Mouse (Mus musculus): ENCODE measurements at regions not wholly inside any gene's neighbourhood (a gene's known extent, or its start where the extent isn't known, plus 50 kb on each side); places are given as distances from the start of the nearest gene placed in this dataset.

DNA sequence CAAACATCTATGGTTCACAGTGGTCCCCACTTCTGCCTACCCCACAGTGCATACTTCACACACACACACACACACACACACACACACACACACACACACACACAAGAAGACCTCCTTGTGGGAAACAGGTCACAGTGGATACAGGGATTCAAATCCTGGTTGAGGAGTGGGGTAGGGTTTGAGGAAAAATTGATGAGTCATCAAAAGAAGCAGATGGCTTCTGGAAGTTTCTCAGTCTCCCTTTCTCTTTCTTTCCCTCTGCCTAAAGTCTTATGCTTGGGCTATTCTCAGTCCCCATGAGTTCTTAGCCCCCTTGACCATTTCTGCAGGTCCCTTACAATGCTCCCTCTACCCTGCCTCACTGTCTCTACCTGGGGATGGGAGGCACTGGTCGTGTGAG lies 56.4 kb downstream of the Rassf10 start:
- Histone ChIP-seq H3K9me3 (no peaks in the 10 kb centered on the region), H3K36me3 (replicated peaks) (no peaks in the 10 kb centered on the region), H3K27me3 (replicated peaks; ENCODE audit: low read depth, poor library complexity, severe bottlenecking) (no peaks in the 10 kb centered on the region), H3K4me3 (no peak overlapping the region), H3K4me1 (no peaks in the 10 kb centered on the region; the same call in 1 of the 2 replicates), H3K27ac (replicated peaks) (no peak overlapping the region)
- WGBS, result 86% methylated on average over 1 of the region's 1 CpGs
- DNase-seq (ENCODE audit: low spot score), result no peak

- H3K36me3 ChIP-seq (replicated peaks), result no peaks in the 10 kb centered on the region
- WGBS, result 29% methylated on average over 8 of the region's 8 CpGs
- DNase-seq (ENCODE audit: low spot score), result no peak
- peaks cover 7% of the 10 kb centered on the region; the same call in 1 of the 2 replicates for H3K27me3 ChIP-seq (replicated peaks; ENCODE audit: low read depth, poor library complexity, severe bottlenecking)
- peak overlapping the region; percentile 67; the same call in 1 of the 2 replicates for H3K27ac ChIP-seq (replicated peaks)
- H3K9me3 ChIP-seq, result no peaks in the 10 kb centered on the region
- no peak overlapping the region for H3K4me3 ChIP-seq
- H3K4me1 ChIP-seq, result peaks cover 21% of the 10 kb centered on the region
These were observed 63.5 kb downstream of the Rassf10 start for GRCm38 (mm10) chr7:113017092-113017755.

- Histone ChIP-seq H3K36me3 (replicated peaks) (no peaks in the 10 kb centered on the region), H3K27me3 (replicated peaks; ENCODE audit: low read depth, poor library complexity, severe bottlenecking) (peaks cover 7% of the 10 kb centered on the region; the same call in 1 of the 2 replicates), H3K4me3 (no peak overlapping the region), H3K27ac (replicated peaks) (no peak overlapping the region), H3K4me1 (peaks cover 19% of the 10 kb centered on the region), H3K9me3 (no peaks in the 10 kb centered on the region)
- 50% methylated on average over 5 of the region's 5 CpGs for WGBS
- no peak for DNase-seq (ENCODE audit: low spot score)
These were observed 67.7 kb downstream of the Rassf10 start for GRCm38 (mm10) chr7:113021412-113021811.

DNA sequence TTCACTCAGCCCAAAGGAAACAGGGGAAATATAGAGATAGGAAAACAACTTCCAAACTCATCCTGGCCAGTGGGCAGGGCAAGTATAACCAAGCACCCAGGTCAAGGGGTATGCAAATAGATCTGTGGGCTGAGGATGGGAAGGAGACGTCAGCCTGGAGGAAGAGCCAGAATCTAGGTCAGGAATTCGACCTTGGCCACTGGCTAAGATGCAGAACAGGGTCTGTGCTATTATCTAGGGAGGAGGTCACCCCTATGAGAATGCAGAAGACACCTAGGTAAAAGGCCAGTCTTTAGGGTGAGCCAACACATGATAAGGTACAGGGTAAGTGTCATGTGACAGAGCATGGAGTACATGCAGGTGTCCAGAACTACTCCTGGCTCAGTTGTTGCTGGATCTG lies 68.8 kb downstream of the Rassf10 start:
- 35% methylated on average over 2 of the region's 2 CpGs for WGBS
- peaks cover 7% of the 10 kb centered on the region; the same call in 1 of the 2 replicates for H3K27me3 ChIP-seq (replicated peaks; ENCODE audit: low read depth, poor library complexity, severe bottlenecking)
- no peaks in the 10 kb centered on the region for H3K36me3 ChIP-seq (replicated peaks)
- H3K27ac ChIP-seq (replicated peaks), result no peak overlapping the region
- H3K4me1 ChIP-seq, result peaks cover 13% of the 10 kb centered on the region
- DNase-seq (ENCODE audit: low spot score), result no peak
- H3K9me3 ChIP-seq, result no peaks in the 10 kb centered on the region
- H3K4me3 ChIP-seq, result no peak overlapping the region

DNA sequence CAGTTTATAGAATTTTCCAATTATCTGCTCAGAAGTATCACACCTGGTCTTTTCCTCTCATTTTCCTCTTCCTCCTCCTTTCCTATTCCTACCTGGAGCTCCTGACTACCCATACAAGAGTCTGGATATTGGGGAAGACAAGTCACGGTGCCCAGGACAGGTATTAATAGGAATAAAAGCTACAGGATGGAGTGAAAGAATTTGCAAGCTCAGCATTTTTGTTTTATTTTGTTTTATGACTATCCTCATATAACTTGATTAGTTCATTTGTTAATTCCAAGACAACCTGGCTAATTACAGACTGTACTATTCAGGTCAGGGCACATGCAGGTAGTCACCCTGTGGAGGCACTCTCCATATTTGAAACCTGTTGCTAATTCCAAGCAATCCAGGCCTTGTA lies 72.0 kb downstream of the Rassf10 start:
- WGBS, result 92% methylated on average over 1 of the region's 1 CpGs
- Histone ChIP-seq H3K4me1 (peaks cover 17% of the 10 kb centered on the region), H3K27me3 (replicated peaks; ENCODE audit: low read depth, poor library complexity, severe bottlenecking) (no peaks in the 10 kb centered on the region), H3K36me3 (replicated peaks) (no peaks in the 10 kb centered on the region), H3K9me3 (no peaks in the 10 kb centered on the region), H3K27ac (replicated peaks) (no peak overlapping the region), H3K4me3 (no peak overlapping the region)
- no peak for DNase-seq (ENCODE audit: low spot score)

DNA sequence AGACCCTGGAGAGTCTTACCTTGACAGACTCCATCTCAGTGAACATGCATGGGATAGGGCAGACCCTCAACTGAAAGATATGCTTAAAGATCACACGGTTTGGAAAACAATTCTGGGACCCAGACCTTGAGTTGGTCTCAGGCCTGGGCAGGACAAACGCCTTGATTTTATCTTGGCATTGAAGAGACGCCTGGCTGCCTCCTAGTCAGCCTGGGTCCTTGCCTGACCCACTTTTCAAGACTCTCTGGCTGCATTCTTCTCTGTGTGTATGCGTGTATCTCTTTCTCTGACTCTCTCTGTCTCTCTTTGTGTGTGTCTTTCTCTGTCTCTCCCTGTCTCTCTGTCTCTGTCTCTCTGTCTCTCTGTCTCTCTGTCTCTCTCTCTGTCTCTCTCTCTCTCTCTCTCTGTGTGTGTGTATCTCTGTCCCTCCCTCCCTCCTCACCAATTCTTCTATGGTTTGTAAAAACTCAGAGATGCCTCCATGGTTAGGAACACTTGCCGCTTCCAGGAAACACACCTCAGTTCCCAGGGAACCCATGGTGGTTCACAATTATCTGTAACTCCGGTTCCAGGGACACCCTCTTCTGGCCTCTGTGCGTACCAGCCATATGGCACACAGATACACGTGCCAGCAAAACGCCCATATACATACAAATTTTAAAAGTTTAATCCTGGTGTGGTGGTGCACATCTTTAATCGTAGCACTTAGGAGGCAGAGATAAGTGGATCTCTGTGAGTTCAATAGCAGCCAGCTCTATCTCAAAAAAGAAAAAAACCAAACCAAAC lies 72.7 kb downstream of the Rassf10 start:
- no peaks in the 10 kb centered on the region for H3K9me3 ChIP-seq
- H3K36me3 ChIP-seq (replicated peaks), result no peaks in the 10 kb centered on the region
- no peak for DNase-seq (ENCODE audit: low spot score)
- H3K4me3 ChIP-seq, result no peak overlapping the region
- no peak overlapping the region for H3K27ac ChIP-seq (replicated peaks)
- peaks cover 10% of the 10 kb centered on the region for H3K4me1 ChIP-seq
- 86% methylated on average over 10 of the region's 10 CpGs for WGBS
- H3K27me3 ChIP-seq (replicated peaks; ENCODE audit: low read depth, poor library complexity, severe bottlenecking), result no peaks in the 10 kb centered on the region

DNA sequence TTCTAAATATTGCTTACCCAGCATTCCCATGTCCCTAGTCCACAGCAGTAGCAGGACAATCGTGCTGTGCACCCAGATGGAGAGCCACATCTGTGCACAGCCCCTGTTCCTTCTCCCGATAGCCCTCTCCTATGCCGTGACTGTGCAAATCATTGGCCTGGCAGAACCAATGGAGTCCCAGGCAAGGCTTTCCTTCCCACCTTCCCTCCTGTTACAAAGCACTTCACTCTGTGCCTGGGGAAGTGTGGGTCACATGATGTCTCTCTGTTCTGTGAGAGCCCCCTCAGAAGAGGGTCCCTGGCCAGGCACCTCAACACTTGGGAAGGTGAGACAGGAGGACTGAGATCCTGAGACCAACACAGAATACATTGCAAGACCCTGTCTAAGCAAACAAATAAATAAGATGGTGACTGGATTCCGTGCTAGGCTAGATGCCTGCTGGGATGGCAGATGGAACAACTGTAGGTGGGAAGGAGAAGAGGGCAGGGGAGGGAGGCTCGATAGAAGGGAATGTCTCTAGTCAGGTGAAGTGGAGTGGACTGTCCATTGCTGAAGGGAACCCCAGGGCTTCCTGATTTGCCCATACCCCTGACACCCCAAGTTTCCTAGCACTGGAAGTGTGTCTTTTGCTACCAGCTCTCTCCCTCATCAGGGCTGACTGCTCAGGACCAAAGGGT lies 73.5 kb downstream of the Rassf10 start:
- H3K27ac ChIP-seq (replicated peaks), result no peak overlapping the region
- no peaks in the 10 kb centered on the region for H3K36me3 ChIP-seq (replicated peaks)
- peaks cover 7% of the 10 kb centered on the region; the same call in 1 of the 2 replicates for H3K4me1 ChIP-seq
- no peaks in the 10 kb centered on the region for H3K27me3 ChIP-seq (replicated peaks; ENCODE audit: low read depth, poor library complexity, severe bottlenecking)
- no peaks in the 10 kb centered on the region for H3K9me3 ChIP-seq
- no peak for DNase-seq (ENCODE audit: low spot score)
- H3K4me3 ChIP-seq, result no peak overlapping the region
- 75% methylated on average over 5 of the region's 5 CpGs for WGBS

DNA sequence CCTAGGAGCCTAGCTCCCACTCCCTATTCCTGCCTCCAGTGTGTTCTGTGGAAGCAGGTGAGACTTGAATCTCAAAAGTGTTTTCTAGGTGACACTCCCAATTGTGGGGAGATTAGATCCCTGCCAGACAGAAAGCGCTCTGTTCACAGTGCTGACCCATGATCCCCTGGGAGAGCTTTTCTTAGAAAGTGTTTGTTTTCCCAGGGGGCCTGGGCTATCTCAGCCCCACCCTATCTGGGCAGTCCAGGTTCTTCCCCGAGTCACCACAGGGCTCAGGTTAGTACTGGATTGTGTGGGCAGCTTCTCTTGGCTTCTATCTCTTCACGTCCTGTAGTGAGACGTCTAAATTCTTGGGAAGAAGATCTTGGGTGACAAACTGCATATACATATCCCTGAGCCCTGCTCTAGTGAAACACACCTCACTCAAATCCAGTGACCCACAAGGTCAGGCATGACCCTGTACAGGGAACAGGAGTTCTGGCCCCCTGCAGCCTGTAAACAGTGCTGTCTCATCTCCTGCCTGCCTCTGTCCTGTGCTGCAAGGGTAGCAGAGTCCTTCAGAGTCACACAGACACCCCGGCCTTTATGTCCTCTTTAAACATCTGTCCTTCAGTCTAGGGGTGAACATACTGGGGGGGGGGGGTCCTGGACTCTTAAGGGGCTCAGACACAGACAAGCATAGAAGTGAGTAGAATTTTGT lies 76.4 kb downstream of the Rassf10 start:
- Histone ChIP-seq H3K4me3 (no peak overlapping the region), H3K9me3 (no peaks in the 10 kb centered on the region), H3K4me1 (peaks cover 7% of the 10 kb centered on the region; the same call in 1 of the 2 replicates), H3K27ac (replicated peaks) (no peak overlapping the region), H3K36me3 (replicated peaks) (no peaks in the 10 kb centered on the region), H3K27me3 (replicated peaks; ENCODE audit: low read depth, poor library complexity, severe bottlenecking) (no peaks in the 10 kb centered on the region)
- no peak for DNase-seq (ENCODE audit: low spot score)
- WGBS, result 47% methylated on average over 5 of the region's 5 CpGs

GRCm38 (mm10) chr7:113035751-113036150 lies 82.0 kb downstream of the Rassf10 start:
- H3K36me3 ChIP-seq (replicated peaks), result no peaks in the 10 kb centered on the region
- 0 out of 2 replicates have a peak, but pooled peaks cover 3% of the 10 kb centered on the region for H3K27me3 ChIP-seq (replicated peaks; ENCODE audit: low read depth, poor library complexity, severe bottlenecking)
- WGBS, result 79% methylated on average over 4 of the region's 4 CpGs
- no peak for DNase-seq (ENCODE audit: low spot score)
- H3K4me3 ChIP-seq, result no peak overlapping the region
- peaks cover 6% of the 10 kb centered on the region; the same call in 1 of the 2 replicates for H3K4me1 ChIP-seq
- no peak overlapping the region for H3K27ac ChIP-seq (replicated peaks)
- H3K9me3 ChIP-seq, result no peaks in the 10 kb centered on the region

DNA sequence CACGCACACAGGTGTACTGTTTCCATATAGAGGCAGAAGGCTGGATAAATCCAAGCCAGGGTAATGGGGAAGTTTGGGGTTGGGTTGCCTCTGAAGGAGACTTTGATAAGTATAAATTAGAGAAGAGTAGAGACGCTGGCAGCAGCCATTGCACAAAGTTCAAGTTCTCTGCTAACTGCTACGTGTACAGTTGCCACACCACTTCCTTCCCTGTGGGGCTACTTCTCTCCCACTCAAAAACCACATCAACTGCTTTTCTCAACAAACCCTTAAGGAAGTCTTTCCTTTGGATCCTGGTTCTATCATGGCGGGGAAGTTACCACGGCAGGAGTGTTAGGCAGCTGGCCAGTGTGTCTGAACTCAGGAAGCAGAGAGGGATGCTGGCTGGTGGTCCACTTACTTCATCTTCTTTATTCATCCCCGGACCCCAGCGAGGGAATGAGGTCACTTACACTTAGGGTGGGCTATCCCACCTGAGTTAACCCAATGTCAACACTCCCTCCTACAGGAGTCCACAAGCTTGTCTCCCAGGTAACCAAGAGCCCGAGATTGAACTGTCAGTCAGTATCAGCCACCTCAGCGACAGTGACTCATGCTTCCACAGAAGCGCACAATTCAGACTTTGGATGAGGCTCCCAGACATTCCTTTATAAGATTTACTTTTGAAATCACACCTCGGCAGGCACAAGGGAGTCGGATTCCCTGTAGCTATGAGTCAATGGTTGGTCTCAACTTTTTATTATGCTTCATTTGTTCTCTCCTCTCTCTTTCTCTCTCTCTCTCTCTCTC lies 84.3 kb downstream of the Rassf10 start:
- H3K27ac ChIP-seq (replicated peaks), result no peak overlapping the region
- 0 out of 2 replicates have a peak, but pooled peaks cover 3% of the 10 kb centered on the region for H3K27me3 ChIP-seq (replicated peaks; ENCODE audit: low read depth, poor library complexity, severe bottlenecking)
- peaks cover 13% of the 10 kb centered on the region for H3K4me1 ChIP-seq
- no peak for DNase-seq (ENCODE audit: low spot score)
- no peaks in the 10 kb centered on the region for H3K36me3 ChIP-seq (replicated peaks)
- H3K4me3 ChIP-seq, result no peak overlapping the region
- 84% methylated on average over 12 of the region's 12 CpGs for WGBS
- H3K9me3 ChIP-seq, result no peaks in the 10 kb centered on the region

DNA sequence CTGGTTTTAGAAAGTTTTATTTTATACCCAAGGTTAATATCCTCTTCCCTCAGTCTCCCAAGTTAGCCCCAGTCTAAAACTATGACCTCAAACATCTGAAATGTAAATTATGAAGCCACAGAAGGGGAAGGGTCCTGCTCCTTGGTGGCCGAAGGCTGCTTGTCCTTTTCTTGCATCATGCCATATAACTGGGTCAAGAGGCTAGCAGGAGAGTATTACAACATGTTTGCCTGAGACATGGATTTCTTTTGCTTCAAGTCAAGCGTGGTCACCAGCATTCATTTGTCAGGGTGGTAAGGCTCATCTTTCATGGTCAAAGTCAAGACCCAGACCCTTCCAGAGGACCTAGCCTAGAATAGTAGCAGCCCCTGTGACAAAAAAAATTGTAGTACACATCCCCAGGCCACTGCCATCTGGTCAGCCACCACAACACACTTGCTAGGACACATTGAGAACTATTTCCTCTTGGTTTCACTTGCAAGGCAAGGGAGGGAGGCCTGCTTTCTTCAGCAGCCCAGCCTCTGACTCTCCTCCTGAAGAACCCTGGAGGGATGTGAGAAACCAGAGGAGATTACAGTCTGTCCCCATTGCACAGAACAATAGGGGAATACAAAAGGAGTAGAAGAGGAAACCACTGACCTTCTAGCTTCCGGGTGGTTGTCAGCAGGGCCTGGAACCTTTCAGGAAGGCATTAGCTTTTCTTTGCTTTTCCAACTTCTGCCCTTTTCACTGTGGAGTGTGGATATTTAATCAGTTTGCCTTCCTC lies 85.3 kb downstream of the Rassf10 start:
- no peaks in the 10 kb centered on the region for H3K9me3 ChIP-seq
- DNase-seq (ENCODE audit: low spot score), result no peak
- 63% methylated on average over 3 of the region's 3 CpGs for WGBS

More for the DNA sequence above, 85.3 kb downstream of the Rassf10 start:
- Histone ChIP-seq H3K4me1 (peaks cover 13% of the 10 kb centered on the region), H3K27me3 (replicated peaks; ENCODE audit: low read depth, poor library complexity, severe bottlenecking) (0 out of 2 replicates have a peak, but pooled peaks cover 3% of the 10 kb centered on the region), H3K36me3 (replicated peaks) (no peaks in the 10 kb centered on the region), H3K27ac (replicated peaks) (no peak overlapping the region), H3K4me3 (no peak overlapping the region)
